Mouse (Mus musculus) MEL-GATA-1-ER (cell line): ENCODE results near the gene Zbtb16.

Experiments
- DNase-seq: peaks from one replicate; pipeline ENCODE4 v3.0.0-alpha.2; 2012; ENCODE audit warnings: low read depth; ENCODE audit errors: extremely low read depth

Zbtb16 gene

GRCm38 (mm10) chr9:48711826-48712225 lies 124.2 kb downstream of the Zbtb16 start:
- DNase-seq = peak; percentile 83

GRCm38 (mm10) chr9:48711296-48711781 lies 124.7 kb downstream of the Zbtb16 start:
- no peak for DNase-seq

- DNase-seq = no peak
Measured at GRCm38 (mm10) chr9:48710355-48711295, 125.4 kb downstream of the Zbtb16 start.

- no peak for DNase-seq
Measured at GRCm38 (mm10) chr9:48707824-48708229, 128.2 kb downstream of the Zbtb16 start.

GRCm38 (mm10) chr9:48707134-48707823 lies 128.7 kb downstream of the Zbtb16 start:
- peak; percentile 59 for DNase-seq

GRCm38 (mm10) chr9:48701296-48701695 lies 134.7 kb downstream of the Zbtb16 start:
- no peak for DNase-seq

- no peak for DNase-seq
Measured at GRCm38 (mm10) chr9:48700871-48701270, 135.2 kb downstream of the Zbtb16 start.

- no peak for DNase-seq
Measured at GRCm38 (mm10) chr9:48697470-48697815, 138.6 kb downstream of the Zbtb16 start.

GRCm38 (mm10) chr9:48696731-48697469 lies 139.1 kb downstream of the Zbtb16 start:
- no peak for DNase-seq

GRCm38 (mm10) chr9:48696330-48696729 lies 139.7 kb downstream of the Zbtb16 start:
- no peak for DNase-seq

- no peak for DNase-seq
Measured at GRCm38 (mm10) chr9:48695796-48696195, 140.2 kb downstream of the Zbtb16 start.

GRCm38 (mm10) chr9:48694616-48695061 lies 141.4 kb downstream of the Zbtb16 start:
- no peak for DNase-seq

- no peak for DNase-seq
Measured at GRCm38 (mm10) chr9:48693696-48694095, 142.3 kb downstream of the Zbtb16 start.

- no peak for DNase-seq
Measured at GRCm38 (mm10) chr9:48689718-48689980, 146.4 kb downstream of the Zbtb16 start.

GRCm38 (mm10) chr9:48688859-48689717 lies 146.9 kb downstream of the Zbtb16 start:
- DNase-seq = no peak

GRCm38 (mm10) chr9:48687891-48688290 lies 148.1 kb downstream of the Zbtb16 start:
- DNase-seq = no peak

GRCm38 (mm10) chr9:48685721-48686120 lies 150.3 kb downstream of the Zbtb16 start:
- DNase-seq = no peak

GRCm38 (mm10) chr9:48684144-48684543 lies 151.9 kb downstream of the Zbtb16 start:
- DNase-seq = no peak

GRCm38 (mm10) chr9:48681193-48681592 lies 154.8 kb downstream of the Zbtb16 start:
- DNase-seq = no peak

- DNase-seq = no peak
Measured at GRCm38 (mm10) chr9:48678426-48679358, 157.3 kb downstream of the Zbtb16 start.
